Mouse (Mus musculus): Measurements from ENCODE around the gene Rab22a. TPM values are rescaled to one million over a fixed set of nuclear protein-coding genes. Genes with fewer than 3 reads are reported as not detected.
"Not testable (repeated sequence)": the region's sequence is repeated elsewhere in the genome, so short reads cannot be mapped to it uniquely, and the experiment has no call there.

Gene Rab22a
- polyA plus RNA-seq (2015; fragmentation: Nextera tagmentation; extraction: Ambion mirVana), result 34.7 and 36.8 TPM in 2 replicates

DNA sequence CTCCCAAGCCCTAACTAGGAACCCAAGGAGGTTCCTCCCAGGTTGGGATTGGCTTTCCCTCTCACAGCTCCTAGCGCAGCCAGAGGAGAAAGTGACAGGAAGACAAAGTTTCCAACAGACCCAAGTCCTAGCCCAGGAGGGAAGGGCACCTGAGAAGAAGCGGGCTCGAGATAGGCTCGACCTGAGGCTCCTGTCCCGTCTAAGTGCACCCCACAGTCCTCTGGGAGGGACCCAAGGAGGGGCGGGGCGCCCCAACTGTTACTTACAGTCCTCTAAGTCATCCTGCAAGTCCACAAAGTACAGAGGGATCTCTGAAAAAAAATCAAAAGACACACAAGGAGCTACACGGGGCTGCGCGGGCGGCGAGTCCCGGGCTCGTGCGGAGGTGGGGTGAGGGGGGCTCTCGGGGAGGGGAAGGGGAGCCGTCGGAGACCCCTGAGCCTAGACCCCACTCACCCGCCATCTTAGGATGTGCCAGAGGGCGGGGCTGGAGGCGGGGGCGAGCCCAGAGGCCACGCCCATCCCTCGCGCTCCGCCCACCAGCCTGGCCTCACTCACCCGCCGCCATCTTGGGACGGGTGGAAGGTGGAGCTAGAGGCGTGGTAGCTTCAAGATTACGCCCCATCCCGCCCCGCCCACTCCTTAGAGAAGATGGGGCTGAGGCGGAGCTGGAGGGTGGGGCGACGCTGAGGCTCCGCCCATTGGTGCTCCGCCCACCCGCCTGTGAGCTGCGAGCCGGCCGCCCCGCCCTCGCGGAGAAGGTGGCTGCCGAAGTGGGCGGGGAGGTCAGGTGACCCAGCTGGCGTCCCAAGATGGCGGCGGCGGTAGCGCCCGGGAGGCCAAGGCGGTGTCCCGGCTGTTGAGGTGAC lies at the start of gene Rab22a:
TSS of gene Rab22a (plus strand) at position 704 of the 869 bp plus-strand sequence.
- peak within 1 kb of the TSS; percentile 66 for H3K27ac ChIP-seq
- no peaks in the 10 kb centered on the region for H3K9me3 ChIP-seq
- peak within 1 kb of the TSS; percentile 90 for H3K4me2 ChIP-seq
- H3K27me3 ChIP-seq, result no peaks in the 10 kb centered on the region
- peaks cover 42% of the 10 kb centered on the region for H3K4me1 ChIP-seq (replicated peaks)
- H3K36me3 ChIP-seq, result peaks cover 23% of the 10 kb centered on the region
- H3K4me3 ChIP-seq, result peak within 1 kb of the TSS; percentile 92
- H3K9ac ChIP-seq, result peak within 1 kb of the TSS; percentile 88
- under 1% methylated on average over 46 of the region's 55 CpGs for WGBS
- peak; percentile 96 for ATAC-seq (ENCODE audit: low FRiP score)

DNA sequence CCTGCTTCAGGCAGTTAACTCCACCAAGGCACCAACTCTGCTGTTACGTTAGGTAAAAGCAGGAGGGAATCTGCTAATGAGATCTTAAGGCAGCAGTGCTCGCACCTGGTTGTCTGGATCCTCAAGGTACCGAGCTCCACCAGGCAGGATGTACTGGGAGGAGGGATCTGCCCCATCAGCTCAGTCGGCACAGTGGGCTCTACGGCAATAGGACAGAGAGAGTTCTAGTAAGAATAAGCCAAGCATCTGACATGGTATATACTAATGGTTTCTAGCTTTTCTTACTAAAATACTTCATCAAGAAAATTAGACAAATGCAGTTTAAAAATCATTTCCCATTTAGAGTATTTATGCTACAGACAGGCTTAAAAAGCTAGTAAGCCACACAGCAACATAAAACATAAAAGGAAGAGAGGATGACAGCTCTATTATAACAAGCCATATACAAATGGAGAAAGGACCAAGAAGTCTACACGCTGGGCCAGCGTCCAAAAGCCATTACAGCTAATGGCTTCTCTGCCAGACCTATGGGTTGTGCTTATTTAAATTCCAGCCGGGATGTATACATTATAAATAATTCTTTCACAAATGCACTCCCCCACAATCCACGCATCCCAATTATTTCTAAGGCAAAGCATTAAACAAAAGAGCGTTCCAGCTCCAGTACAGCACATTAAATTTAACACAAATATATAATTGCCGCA lies 44.0 kb upstream of the Rab22a start:
- H3K4me1 ChIP-seq (replicated peaks), result peaks cover 20% of the 10 kb centered on the region
- no peak overlapping the region for H3K4me2 ChIP-seq
- no peak for ATAC-seq (ENCODE audit: low FRiP score)
- H3K9me3 ChIP-seq, result 0 out of 2 replicates have a peak, but pooled peaks cover 4% of the 10 kb centered on the region
- H3K9ac ChIP-seq, result no peak overlapping the region
- WGBS, result 70% methylated on average over 11 of the region's 11 CpGs
- H3K27ac ChIP-seq, result 0 out of 2 replicates have a peak overlapping the region, but pooled peaks have one; percentile 35
- peaks cover 6% of the 10 kb centered on the region; the same call in 1 of the 2 replicates for H3K36me3 ChIP-seq
- H3K4me3 ChIP-seq, result no peak overlapping the region
- H3K27me3 ChIP-seq, result no peaks in the 10 kb centered on the region

DNA sequence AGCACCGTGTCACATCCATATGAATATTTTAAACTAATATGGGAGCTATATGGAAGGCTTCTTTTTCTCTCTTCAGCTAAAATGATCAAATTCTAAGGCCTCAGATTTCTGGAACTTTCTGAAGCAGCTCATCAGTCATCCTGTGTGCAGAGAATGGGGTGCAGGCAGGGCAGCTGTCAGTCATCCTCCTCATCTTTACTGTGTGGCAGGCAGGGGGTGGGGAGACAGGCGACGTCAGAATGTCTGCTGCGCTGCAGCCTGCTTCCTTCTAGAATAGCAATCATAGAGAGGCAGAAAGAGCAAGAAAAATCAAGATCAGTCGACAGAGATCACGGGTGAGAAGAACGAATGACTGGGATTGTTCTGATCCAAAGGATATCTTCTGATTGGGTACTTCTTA lies 43.4 kb upstream of the Rab22a start:
- no peak overlapping the region for H3K9ac ChIP-seq
- H3K27me3 ChIP-seq, result no peaks in the 10 kb centered on the region
- H3K4me2 ChIP-seq, result no peak overlapping the region
- H3K27ac ChIP-seq, result no peak overlapping the region
- H3K4me3 ChIP-seq, result no peak overlapping the region
- 58% methylated on average over 7 of the region's 7 CpGs for WGBS
- ATAC-seq (ENCODE audit: low FRiP score), result no peak
- H3K9me3 ChIP-seq, result 0 out of 2 replicates have a peak, but pooled peaks cover 4% of the 10 kb centered on the region
- peaks cover 14% of the 10 kb centered on the region for H3K4me1 ChIP-seq (replicated peaks)
- H3K36me3 ChIP-seq, result peaks cover 6% of the 10 kb centered on the region; the same call in 1 of the 2 replicates

DNA sequence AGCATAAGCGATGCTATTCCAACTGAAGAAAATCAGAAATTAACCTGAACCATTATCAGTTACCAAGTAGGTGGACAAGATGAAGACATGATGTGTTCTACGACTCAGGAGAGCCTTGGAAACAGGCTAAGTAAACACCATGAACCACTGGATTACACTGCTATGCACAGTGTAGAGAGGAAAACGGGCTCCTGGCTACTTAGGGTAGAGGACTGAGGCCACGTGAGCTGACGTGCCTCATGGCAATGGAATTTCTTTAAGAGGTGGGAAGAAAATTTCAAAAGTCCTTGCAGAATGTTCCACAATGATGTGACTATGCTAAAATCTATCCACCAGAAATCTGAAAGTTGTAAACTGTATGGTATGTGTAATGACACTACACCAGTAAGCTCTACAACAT lies 40.4 kb upstream of the Rab22a start:
- WGBS, result 94% methylated on average over 5 of the region's 5 CpGs
- no peaks in the 10 kb centered on the region for H3K27me3 ChIP-seq
- 0 out of 2 replicates have a peak, but pooled peaks cover 4% of the 10 kb centered on the region for H3K9me3 ChIP-seq
- H3K4me2 ChIP-seq, result no peak overlapping the region
- H3K4me3 ChIP-seq, result no peak overlapping the region
- no peak overlapping the region for H3K9ac ChIP-seq
- ATAC-seq (ENCODE audit: low FRiP score), result no peak
- peaks cover 6% of the 10 kb centered on the region; the same call in 1 of the 2 replicates for H3K36me3 ChIP-seq
- no peak overlapping the region for H3K27ac ChIP-seq
- peaks cover 20% of the 10 kb centered on the region for H3K4me1 ChIP-seq (replicated peaks)

DNA sequence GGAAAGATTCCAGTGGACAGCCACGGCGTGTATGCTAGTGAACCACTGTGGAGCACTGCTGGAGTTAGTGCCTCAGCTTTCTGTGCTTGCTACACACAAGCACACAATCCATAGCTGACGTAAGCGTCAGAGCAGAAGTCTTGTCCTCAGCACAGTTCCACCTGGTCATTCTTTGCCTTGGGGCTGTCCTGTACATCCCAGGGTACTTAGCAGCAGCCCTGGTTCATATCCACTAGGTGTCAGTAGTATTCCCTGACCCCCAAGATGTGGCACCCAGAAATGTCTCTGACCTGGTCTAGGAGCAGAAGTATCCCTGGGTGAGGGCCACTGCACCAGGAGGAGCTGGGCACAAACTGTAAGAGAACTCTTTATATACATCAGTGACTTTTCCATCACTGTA lies 38.9 kb upstream of the Rab22a start:
- no peak overlapping the region for H3K27ac ChIP-seq
- no peak overlapping the region for H3K4me2 ChIP-seq
- ATAC-seq (ENCODE audit: low FRiP score), result no peak
- peaks cover 14% of the 10 kb centered on the region for H3K4me1 ChIP-seq (replicated peaks)
- WGBS, result 97% methylated on average over 4 of the region's 4 CpGs
- no peak overlapping the region for H3K9ac ChIP-seq
- no peaks in the 10 kb centered on the region for H3K27me3 ChIP-seq
- no peaks in the 10 kb centered on the region for H3K36me3 ChIP-seq
- H3K4me3 ChIP-seq, result no peak overlapping the region
- H3K9me3 ChIP-seq, result 0 out of 2 replicates have a peak, but pooled peaks cover 4% of the 10 kb centered on the region

DNA sequence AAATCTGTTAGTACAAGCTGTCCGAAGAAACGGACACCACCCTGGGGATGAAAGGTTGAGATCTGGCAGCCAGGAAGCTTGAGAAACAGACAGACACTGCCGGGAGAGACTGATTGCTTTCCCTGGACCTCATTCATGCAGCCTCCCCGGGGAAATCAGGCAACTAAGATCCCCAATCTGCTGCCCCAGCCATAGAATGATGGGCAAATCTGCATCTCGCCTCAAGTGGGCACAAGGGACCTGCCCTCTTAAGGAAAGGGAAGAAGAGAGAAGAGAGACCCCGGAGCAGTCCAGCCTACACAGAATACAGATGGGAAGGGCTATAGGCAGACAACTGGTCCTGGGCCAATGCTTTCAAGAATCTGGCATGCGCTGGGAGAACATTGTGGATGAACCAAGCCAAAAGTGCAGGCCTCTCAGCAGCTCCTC lies 37.4 kb upstream of the Rab22a start:
- peaks cover 14% of the 10 kb centered on the region for H3K4me1 ChIP-seq (replicated peaks)
- no peak overlapping the region for H3K4me3 ChIP-seq
- peak overlapping the region; percentile 24; the same call in 1 of the 2 replicates for H3K27ac ChIP-seq
- no peaks in the 10 kb centered on the region for H3K36me3 ChIP-seq
- no peak overlapping the region for H3K4me2 ChIP-seq
- H3K9ac ChIP-seq, result no peak overlapping the region
- no peaks in the 10 kb centered on the region for H3K9me3 ChIP-seq
- WGBS, result 29% methylated on average over 7 of the region's 7 CpGs
- peak; percentile 28; the same call in 1 of the 2 replicates for ATAC-seq (ENCODE audit: low FRiP score)
- no peaks in the 10 kb centered on the region for H3K27me3 ChIP-seq

DNA sequence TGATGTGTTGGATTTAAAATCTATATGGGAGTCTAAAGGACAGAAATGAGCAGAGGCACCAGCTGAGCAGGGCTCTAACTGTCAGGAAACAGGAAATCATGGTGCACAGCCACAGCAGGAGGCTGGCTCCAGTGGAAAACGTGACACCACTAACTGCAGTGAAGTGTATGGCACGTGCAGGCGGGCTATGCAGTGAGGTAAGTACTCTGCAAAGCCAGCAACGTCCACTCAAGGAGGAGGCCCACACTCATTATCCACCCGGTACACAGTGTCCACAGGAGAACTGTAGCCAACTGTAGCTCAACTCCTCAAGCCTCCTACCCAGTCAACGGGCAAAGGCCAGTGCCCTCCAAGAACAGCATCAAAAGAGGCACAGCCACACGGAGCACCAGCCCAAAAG lies 34.9 kb upstream of the Rab22a start:
- H3K36me3 ChIP-seq, result no peaks in the 10 kb centered on the region
- ATAC-seq (ENCODE audit: low FRiP score), result no peak
- 76% methylated on average over 7 of the region's 7 CpGs for whole genome bisulfite sequencing

DNA sequence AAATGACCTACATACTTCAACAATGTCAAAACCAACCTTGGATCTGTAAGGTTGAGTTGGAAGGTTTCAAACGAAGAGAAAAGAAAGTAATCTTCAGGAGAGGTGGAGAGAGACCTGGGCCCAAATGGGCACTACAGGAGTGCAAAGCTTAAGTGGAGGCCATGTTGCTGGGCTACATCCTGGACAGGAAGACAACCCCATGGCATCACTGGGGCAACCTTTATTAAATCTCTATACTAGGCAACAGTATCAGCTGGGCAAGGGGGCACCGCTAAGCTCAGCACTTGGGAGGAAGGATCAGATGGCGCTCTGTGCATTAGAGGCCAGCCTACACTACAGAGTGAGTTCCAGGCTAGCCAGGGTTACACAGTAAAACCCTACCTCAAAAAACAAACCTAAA lies 33.8 kb upstream of the Rab22a start:
- no peak for ATAC-seq (ENCODE audit: low FRiP score)
- Histone ChIP-seq H3K9ac (no peak overlapping the region), H3K9me3 (no peaks in the 10 kb centered on the region), H3K27ac (no peak overlapping the region), H3K27me3 (no peaks in the 10 kb centered on the region), H3K36me3 (no peaks in the 10 kb centered on the region), H3K4me2 (no peak overlapping the region), H3K4me3 (no peak overlapping the region), H3K4me1 (replicated peaks) (peaks cover 14% of the 10 kb centered on the region)
- WGBS, result 92% methylated on average over 3 of the region's 3 CpGs

More for the DNA sequence above, 34.9 kb upstream of the Rab22a start:
- Histone ChIP-seq H3K9ac (no peak overlapping the region), H3K4me2 (no peak overlapping the region), H3K9me3 (no peaks in the 10 kb centered on the region), H3K27me3 (no peaks in the 10 kb centered on the region), H3K27ac (no peak overlapping the region), H3K4me1 (replicated peaks) (peaks cover 14% of the 10 kb centered on the region), H3K4me3 (no peak overlapping the region)

DNA sequence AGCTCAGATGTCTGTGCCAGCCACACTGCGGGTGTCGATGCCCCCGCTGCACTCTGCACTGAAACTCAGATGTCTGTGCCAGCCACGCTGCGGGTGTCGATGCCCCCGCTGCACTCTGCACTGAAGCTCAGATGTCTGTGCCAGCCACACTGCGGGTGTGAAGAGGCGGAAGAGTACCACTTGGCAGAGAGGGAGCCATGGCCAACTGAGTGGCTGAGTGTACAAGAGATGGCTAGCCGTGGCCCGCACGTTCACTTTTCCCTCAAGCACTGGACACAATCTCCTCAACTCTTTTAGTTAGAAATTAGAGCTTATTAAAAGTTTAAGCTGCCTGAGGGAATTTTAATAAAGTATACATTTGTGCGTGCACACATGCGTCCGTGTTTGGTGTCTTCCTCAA lies 25.5 kb upstream of the Rab22a start:
- H3K9me3 ChIP-seq; H3K9ac ChIP-seq; H3K4me1 ChIP-seq (replicated peaks); H3K27ac ChIP-seq; H3K4me3 ChIP-seq; H3K27me3 ChIP-seq; H3K4me2 ChIP-seq; ATAC-seq (ENCODE audit: low FRiP score): not testable (repeated sequence)
- 95% methylated on average over 15 of the region's 15 CpGs for WGBS
- peaks cover 12% of the 10 kb centered on the region for H3K36me3 ChIP-seq

DNA sequence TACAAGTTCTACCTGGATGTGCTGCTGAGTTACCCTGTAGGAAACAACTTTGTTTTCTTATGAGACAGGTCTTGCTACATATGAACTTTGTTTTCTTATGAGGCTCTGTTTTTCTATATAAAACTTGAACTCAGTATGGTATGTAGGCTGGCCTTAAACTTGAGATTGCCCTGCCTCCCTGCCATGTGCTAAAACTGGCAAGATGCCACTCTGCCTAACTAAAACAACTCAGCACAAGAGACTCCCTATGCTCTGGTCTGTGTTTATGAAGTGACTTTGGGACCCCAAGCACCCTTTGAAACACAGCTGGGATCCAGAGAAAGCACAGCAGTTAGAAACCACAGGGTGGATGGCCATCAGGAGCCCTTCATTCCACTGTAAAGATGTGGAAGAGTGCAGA lies 18.2 kb upstream of the Rab22a start:
- H3K9ac ChIP-seq, result no peak overlapping the region
- ATAC-seq (ENCODE audit: low FRiP score), result no peak
- peaks cover 9% of the 10 kb centered on the region for H3K36me3 ChIP-seq
- no peaks in the 10 kb centered on the region for H3K27me3 ChIP-seq
- H3K4me2 ChIP-seq, result no peak overlapping the region
- no peak overlapping the region for H3K4me3 ChIP-seq
- no peak overlapping the region for H3K27ac ChIP-seq
- H3K4me1 ChIP-seq (replicated peaks), result peaks cover 9% of the 10 kb centered on the region
- H3K9me3 ChIP-seq, result no peaks in the 10 kb centered on the region

DNA sequence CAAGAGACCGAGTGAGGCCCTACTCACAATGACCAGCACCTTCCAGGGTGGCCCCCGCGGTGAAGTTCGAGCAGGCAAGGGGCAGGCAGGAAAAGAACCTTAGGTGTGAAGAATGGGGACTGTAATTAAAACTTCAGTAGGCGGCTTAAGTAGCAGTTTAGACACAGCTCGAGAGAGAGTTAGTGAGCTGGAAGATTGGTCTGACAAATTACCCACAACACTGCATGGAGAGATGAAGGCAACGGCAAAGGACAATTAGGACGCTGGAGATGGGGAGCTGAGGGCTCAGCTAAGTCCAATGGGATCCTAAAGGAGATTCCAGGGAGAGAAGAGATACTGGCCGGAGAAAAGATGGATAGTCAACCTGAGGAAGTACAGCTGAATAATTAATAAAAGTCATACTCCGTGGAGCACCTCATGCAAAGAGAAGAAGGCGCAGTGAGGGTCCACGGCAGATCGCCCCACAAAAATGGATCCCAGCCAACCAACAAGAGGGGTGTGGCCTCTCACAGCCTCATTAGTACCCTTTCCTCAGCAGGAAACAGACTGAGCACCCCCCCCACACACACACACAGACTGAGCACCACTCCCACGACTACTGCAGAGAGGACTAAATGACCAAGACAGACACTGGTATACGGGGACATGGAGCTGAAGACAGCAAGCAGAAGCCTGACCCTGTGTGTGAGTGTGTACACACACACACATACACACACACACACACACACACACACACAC lies 17.1 kb upstream of the Rab22a start:
- Histone ChIP-seq H3K4me2 (no peak overlapping the region), H3K9ac (no peak overlapping the region), H3K27me3 (no peaks in the 10 kb centered on the region), H3K27ac (no peak overlapping the region), H3K4me1 (replicated peaks) (peaks cover 14% of the 10 kb centered on the region), H3K36me3 (peaks cover 4% of the 10 kb centered on the region), H3K4me3 (no peak overlapping the region), H3K9me3 (no peaks in the 10 kb centered on the region)
- 57% methylated on average over 15 of the region's 15 CpGs for WGBS
- ATAC-seq (ENCODE audit: low FRiP score), result no peak

All from hindbrain, embryonic 13.5 days (tissue).